Mouse (Mus musculus): ENCODE results near the gene Erich6. TPM values are rescaled to one million over a fixed set of nuclear protein-coding genes. Genes with fewer than 3 reads are reported as not detected.
A peak's percentile ranks its signal among the peaks of the same experiment; 100 is the strongest.
"Not testable (repeated sequence)": the region's sequence is repeated elsewhere in the genome, so short reads cannot be mapped to it uniquely, and the experiment has no call there.

The Erich6 gene
- total RNA-seq, 1 experiment from 2014 or later: not detected

DNA sequence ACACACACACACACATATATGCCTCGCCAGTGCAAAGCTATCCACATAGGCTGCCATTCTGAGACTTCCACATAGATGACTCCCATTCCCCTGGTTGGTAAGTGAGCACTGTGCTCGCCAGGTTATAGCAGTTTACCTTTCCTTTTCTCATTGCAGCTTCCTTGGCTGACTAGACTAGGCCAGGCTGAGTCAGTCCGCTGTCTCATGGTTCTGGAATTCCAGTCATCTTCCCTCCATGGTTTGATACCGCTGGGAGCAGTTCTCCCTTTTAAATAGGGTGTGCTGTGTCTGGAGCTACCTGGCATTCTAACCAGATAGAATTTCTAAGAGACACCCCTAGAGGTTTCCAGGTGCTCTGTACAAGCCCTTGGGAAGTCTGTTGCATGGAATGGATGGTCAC is 9.2 kb upstream of the Erich6 start:
- no peak for DNase-seq

DNA sequence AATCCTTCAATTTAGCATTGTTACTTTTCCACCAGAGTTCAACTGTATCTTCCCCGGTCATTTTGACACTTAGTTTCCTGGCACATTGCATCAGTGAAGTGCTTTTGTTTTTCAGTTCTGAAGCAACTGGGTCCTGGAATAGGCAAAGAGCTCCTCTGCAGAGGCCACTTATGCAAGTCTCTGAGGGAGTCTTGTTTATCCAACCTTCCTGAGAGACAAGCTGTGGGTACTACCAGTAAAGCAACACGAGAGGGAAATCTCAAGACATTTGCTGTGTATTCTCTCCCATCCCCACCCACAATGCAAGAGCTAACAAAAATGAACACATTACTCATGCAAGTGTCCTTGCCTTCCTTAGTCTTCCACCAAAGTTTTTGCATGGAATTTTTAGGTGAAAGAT is 5.3 kb downstream of the Erich6 start:
- no peak for DNase-seq

DNA sequence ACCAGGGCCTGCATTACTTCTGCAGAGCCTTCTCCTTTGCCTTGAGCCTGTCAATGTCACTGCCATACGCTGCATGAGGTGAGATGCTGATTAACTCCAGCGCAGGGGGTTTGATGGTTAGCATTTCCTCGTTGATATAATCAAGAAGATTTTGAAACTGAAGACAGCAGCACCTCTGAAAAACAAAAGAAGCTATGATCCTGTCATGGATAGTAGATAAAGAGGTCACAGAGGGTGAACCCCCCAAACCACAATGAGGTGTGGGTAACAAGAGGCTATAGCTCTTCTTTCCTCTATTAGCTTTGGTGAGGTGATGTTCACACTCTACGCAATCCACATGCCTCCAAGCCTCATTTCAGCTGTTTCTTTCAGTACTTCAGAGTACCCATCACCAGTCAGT is 12.0 kb downstream of the Erich6 start:
- no peak for DNase-seq

DNA sequence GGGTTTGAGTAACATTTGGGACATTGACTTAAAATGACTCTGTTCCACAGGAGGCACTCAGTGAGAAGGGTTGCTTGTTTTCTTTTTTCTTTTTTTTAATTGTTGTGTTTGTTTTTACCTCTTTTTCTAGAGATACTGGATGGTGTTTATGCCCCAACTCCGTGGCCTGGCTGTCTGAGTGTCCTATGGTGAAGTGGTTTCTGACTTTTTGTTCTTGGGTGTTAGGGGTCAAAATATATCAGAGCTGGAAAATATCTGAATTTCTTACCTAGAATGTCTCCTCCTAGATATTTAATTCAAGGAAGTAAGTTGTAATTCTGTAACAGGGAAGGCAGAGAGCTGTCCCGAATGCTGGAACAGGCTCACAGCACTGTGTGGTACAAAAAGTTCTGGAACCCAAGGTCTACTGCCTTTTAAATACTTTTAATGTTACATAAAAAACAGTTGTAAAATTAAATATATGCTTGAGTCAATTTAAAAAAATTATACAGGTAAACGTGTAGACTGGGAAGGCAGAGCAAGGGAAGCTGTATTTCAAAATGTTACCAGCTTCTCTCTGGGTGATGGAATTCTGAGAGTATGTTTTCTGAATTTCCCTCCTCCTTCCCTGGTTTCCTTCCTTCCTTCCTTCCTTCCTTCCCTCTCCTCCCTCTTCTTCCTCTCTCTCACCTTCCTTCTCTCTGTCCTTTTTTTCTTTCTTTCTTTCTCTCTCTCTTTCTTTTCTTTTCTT is 14.2 kb downstream of the Erich6 start:
- no peak for DNase-seq

DNA sequence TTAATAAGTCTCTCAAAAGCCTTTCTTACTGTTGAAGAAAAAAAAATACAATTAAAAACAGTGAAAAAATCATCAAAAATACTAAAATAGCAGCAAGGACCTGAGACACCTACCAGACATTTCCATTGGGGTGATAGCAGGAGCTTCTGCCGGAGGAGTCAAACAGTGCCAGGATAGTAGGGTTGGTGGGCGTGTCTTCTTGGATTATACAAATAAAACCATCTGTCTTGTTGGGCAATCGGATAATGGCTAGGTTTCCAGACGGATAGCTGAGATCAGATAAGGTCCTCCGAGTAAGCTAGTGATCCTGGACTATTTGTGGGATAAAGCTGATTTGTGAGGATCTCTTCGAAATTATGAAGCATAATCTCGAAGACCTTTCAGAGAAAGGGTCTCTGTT is 15.9 kb downstream of the Erich6 start:
- no peak for DNase-seq

DNA sequence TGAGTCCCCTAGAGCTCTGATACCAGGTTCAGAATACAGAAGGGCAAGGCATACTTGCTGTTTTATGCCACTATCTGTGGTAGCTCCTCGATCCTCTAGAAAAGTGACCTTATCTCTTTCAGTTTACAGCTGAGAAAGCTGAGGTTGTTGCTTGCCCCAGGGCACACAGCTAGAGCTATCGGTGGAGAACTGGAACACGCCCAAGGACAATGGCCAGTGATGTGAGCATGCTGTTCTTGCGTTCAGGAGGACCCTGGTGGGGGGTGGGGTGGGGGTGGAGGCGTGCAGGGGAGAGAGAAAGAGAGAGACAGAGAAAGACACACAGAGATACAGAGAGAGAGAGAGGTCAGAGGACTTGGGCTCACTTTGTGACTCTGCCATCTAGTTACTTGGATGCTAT is 27.0 kb downstream of the Erich6 start:
- no peak for DNase-seq

DNA sequence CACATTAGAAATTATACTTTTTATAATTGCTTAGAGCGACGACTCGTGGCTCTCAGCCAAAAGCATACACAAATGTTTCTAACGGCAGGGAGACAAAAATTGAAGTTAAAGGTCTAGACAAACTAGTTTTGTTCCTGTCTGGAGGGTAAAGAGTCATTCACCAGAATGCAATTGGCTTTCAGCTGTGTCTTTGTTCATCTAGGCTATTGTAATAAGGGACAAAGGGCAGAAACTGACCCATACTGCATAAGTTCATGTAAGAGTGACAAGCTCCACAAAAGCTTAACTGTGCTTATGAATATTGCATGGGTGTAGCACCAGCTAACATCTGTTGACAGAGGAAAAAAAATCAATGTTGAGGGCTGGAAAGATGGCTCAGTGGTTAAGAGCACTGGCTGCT is 28.5 kb downstream of the Erich6 start:
- no peak for DNase-seq

DNA sequence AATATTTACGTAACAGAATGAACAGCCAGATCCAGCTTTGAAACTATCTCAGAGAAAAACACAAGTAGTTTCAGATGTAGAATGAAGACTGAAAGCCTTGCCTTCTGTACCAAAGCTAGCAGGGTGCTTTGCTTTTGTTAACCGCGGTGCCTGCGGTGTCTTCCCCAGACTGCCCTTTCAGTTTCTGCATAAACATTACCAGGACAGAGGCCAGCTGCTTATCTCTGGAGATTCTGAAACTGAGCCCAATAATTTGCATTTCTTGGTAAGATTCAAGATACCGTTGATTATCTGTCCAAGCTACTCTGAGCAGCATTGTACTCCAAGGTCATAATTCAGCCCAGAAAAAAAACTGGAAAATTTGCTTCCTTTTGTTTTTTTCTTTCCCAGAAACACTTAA is 43.4 kb downstream of the Erich6 start:
- DNase-seq: no peak

DNA sequence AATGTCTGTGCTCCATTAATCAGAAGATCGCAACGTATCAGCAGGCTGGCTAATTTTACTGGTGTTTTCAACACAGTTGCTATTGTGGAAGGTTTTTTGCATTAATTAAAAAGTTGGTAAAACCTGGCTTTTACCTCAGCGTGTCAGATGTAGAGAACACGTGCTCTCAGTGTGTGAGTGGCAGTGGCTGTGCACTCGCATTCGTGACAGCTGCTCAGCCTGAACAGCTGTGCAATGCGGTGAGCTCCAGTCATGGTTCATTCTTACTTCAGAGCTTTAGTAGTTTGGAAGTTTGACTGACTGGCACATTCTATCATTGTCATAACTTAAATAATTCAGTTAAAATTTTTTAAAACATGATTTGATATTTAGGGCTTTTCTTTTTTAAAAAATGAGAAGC is 44.3 kb downstream of the Erich6 start:
- not testable (repeated sequence) for DNase-seq

DNA sequence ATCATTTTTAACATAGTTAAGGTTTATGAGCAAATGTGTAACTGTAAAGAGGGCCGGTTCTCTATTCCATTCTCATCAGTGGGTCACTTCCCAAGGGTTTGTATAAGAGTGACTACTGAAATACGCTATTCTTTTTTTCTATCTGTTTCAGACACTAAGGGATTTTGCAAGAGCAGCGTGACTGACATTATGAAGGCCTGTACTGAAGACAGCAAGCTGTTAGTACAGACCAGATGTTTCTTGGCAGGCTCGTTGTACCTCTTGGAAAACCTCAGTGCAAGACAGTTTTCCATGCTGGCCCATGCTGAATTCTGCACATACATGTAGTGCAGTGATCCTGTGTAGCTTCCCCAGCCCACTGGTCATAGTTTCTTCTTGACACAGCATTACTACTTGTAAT is 46.5 kb downstream of the Erich6 start:
- DNase-seq: not testable (repeated sequence)

DNA sequence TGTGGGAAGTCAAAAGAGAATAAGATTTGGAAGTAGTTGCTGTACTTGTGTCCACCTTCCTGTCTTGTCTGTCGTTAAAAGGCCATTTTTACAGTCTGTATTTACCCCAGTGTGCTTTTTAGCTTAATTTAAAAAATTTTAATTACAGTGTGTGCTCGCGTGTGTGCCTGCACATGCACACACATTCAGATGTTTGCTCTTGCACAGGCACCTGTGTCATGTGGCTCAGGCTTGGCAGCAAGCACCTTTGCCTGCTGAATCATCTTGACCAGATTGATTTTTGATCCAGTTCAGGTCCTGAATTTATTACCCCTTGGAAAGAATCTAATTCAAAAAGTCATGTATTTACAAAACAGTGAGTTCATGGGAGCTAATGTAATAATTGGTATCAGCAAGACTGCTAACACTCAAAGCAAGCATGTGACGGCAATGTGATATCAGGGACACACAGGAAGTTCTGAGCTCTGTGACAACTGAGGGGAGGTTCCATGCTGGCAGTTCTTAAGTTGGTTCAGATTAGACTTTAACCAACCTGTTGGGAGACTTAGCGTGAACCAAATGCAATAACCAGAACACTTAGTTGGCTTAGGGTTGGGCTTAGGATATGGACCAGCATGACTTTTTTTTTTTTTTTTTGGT is 54.1 kb downstream of the Erich6 start:
- no peak for DNase-seq

DNA sequence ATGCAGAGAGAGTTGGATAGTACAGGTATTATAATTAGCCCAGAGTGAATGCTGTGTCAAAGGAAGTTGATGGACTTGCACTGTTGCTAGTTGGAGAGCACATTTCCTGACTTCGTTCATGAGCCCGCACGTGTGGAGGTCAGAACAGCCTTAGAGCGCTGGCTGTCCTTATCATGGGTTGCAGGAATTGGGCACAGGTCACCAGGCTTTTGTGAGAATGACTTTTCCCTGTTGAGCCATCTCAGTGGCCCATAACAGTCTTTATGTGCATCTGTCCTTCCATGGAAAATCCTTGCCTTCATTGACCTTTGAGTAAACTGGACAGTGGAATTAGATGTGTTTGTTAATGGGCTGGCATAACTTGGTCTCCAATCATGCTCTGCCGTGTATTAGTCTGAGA is 54.7 kb downstream of the Erich6 start:
- DNase-seq: no peak

DNA sequence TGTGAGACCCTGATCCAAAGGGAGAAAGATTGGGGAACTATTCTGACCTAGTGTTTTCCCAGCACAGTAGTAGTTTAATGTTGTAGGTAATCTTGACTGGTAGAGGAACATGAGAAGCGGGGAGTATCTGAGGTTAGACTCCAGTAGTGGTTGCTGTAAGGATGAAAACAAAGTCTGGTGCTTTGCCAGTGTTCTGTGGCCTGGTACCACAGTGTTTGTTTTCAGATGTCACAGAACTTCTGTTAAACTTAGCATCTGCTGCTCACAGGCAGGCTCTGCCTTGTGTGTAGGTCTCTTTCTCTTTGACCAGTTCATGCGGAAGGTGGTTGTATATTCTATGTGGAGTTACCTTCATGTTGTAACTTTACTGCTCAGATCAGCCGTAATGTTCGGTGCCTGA is 55.5 kb downstream of the Erich6 start:
- no peak for DNase-seq

DNA sequence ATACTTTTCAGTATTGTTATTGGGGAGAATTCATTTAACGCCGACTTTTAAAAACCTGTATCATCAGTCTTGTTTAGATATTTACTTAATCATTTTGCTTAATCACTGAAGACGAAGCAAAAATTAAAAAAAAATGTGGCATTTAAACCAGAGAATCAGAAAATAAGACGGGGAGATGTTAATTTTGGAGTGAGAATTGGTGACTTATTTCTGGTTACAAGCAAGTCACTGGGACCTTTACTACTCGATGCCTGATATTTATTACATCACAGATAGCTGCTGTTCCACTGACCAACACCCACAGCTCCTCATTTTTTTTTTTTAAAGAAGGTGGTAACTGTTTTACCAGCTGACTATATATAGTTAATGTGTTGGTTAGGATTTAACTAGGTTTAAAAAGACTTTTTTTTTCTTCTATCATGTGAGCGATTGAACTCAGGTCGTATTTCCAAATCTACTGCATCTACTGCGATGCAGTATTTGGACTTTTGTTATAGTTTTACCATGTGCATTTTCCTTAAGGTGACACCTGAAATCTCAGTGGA is 59.4 kb downstream of the Erich6 start:
- no peak for DNase-seq

DNA sequence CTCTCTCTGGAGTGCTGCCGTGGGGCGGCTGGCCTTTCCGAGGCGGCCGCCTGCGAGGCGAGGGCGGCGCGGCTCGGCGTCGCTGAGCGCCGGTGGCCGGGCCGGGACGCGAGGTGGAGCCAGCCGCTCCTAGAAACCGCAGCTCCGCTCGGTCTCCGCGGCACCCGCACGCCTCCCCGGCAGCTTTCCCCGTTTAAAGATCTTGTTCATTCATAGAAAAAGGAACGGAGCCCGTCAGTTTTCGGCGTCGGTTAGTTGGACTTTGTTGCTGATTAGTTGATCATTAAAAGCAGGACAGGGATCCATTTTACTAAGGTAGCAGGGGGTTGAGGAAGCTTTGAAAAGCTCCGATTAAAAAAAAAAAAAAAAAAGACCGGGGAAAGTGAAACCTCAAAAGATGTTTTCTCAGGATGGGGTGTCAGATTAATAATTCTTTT is 59.9 kb downstream of the Erich6 start:
- peak; percentile 74 for DNase-seq

DNA sequence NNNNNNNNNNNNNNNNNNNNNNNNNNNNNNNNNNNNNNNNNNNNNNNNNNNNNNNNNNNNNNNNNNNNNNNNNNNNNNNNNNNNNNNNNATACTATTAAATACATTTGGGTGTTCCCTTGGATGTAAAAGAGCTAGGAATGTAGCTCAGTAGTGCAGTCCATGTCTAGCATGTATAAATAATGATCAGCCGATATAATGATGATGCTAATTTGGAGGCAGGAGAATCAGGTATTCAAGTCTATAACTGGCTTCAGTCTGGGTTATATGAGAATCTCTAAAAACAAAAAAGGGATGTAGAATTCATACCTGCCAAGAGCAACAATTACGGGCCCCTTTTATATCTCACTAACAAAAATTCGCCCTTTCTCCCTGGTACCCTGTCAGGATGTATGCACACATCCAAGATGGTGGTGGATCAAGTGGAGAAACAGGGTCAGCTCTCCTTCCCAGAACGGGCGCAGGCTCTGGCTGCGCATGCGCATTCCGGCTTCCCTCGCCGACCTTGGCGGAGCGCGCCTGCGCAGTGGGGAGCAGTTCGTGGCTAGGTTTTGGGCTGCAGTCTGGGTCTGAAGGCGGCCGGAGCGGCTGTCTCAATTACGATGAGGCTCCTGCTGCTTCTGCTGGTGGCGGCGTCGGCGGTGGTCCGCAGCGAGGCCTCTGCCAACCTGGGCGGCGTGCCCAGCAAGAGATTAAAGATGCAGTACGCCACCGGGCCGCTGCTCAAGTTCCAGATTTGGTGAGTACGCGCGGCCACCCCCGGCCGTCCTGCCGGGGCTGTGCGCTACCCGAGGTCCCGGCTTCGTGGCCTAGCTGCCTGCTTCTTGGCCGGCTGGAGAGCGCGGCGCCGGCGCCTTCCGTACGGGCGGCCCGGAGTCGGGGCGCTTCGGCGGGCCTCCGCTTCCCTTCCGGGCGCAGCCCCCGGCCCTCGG is 60.6 kb downstream of the Erich6 start, which contains the start of gene Selenot:
Selenot (plus strand) TSS at position 500 of the 930 bp plus-strand sequence.
- DNase-seq: peak; percentile 98

DNA sequence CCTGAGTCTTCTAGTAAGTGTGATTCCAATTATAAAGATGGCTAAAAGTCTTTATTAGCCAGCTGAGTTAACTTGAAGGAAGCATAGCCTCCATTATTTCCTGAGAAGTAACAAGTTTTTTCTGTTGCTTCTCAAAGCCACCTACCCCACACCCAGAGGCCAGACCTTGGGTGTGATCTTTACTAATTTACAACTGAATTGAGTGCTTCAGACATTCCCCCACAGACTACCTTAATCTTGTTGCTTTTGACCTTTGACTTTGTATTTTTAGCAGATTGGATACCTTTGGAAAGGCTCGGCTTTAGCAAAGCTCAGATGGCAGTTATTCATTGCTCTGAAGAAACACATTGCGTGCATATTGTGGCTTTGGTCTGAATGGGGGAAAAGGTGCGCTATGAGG is 66.2 kb downstream of the Erich6 start:
- no peak for DNase-seq

Other genes starting within 250 kb of the Erich6 start
- gene Tsc22d2, start 222.5 kb downstream of the Erich6 start, total RNA-seq (2021): 33.3 and 35.2 TPM in 2 replicates
- gene Eif2a, start 111.4 kb downstream of the Erich6 start, total RNA-seq (2021): 45.7 and 55.3 TPM in 2 replicates
- 80.6 and 86.8 TPM in 2 replicates for gene Serp1, start 111.3 kb downstream of the Erich6 start, total RNA-seq (2021)
- 117 and 125 TPM in 2 replicates for gene Selenot, start 60.6 kb downstream of the Erich6 start, total RNA-seq (2021)
- 12.9 and 19.1 TPM in 2 replicates for gene Siah2, start 55.2 kb upstream of the Erich6 start, total RNA-seq (2021)
- gene Mindy4b-ps, start 185.1 kb upstream of the Erich6 start, total RNA-seq (2021): not detected in 2 replicates
- not detected in 2 replicates for gene Clrn1, start 248.1 kb upstream of the Erich6 start, total RNA-seq (2021)

All from adrenal gland, postnatal 14 days (tissue).